Mouse (Mus musculus) heart, adult 2 months (tissue): ENCODE measurements around the gene Rdh9. TPM values are rescaled to one million over a fixed set of nuclear protein-coding genes. Genes with fewer than 3 reads are reported as not detected.
"Not testable (repeated sequence)": the region's sequence is repeated elsewhere in the genome, so short reads cannot be mapped to it uniquely, and the experiment has no call there.

Source experiments
- DNase-seq, 2 experiments: peaks; one replicate each; pipeline ENCODE4 v3.0.0; 2021
- H3K27ac ChIP-seq: fragments of 200-600 bp; 2 replicates; pipeline ENCODE4 v1.8.1; 2022
- H3K27me3 ChIP-seq: fragments of 200-500 bp; 2 replicates; pipeline ENCODE4 v1.6.1; 2012; ENCODE audit warnings: mild to moderate bottlenecking, low read length, inconsistent platforms, mixed read lengths; ENCODE audit not compliant: control insufficient read depth, insufficient read depth
- H3K36me3 ChIP-seq: fragments of 200-500 bp; 2 replicates; pipeline ENCODE4 v1.6.1; 2012; ENCODE audit warnings: low read length, inconsistent platforms; ENCODE audit not compliant: control insufficient read depth, insufficient read depth
- H3K4me1 ChIP-seq: fragments of 200-500 bp; 2 replicates; pipeline ENCODE4 v1.6.1; 2011; ENCODE audit warnings: low read length; ENCODE audit not compliant: control insufficient read depth, insufficient read depth
- H3K4me3 ChIP-seq: fragments of 200-600 bp; 2 replicates; pipeline ENCODE4 v1.8.1; 2022
- H3K79me2 ChIP-seq: fragments of 200-500 bp; replicated peaks from 2 replicates; pipeline ENCODE4 v1.6.1; 2012; ENCODE audit warnings: mild to moderate bottlenecking, inconsistent platforms, low read length, moderate library complexity, mixed read lengths; ENCODE audit not compliant: control insufficient read depth, insufficient read depth
- H3K9ac ChIP-seq: fragments of 200-500 bp; 2 replicates; pipeline ENCODE4 v1.6.1; 2012; ENCODE audit warnings: low read depth, mild to moderate bottlenecking, control low read depth, inconsistent platforms, low read length, mixed read lengths
- CTCF ChIP-seq: fragments of 200-600 bp; IDR thresholded peaks from 2 replicates; pipeline ENCODE4 v1.8.1; 2022; ENCODE audit warnings: antibody characterized with exemption, mild to moderate bottlenecking, moderate library complexity
- EP300 ChIP-seq: fragments of 200-500 bp; IDR thresholded peaks from 2 replicates; pipeline ENCODE4 v1.6.1; 2011; ENCODE audit warnings: low read depth, low read length, control low read depth; ENCODE audit not compliant: insufficient read depth
- POLR2A ChIP-seq: fragments of 200-500 bp; IDR thresholded peaks from 2 replicates; pipeline ENCODE4 v1.6.1; 2011; ENCODE audit warnings: mild to moderate bottlenecking, low read depth, low read length, control low read depth; ENCODE audit not compliant: insufficient read depth
- WGBS: fragments of 180-500 bp; shearing (Covaris S2); methylation state at CpG from one replicate; pipeline ENCODE4 v1.1.7; 2018; 5-methylcytosine and 5-hydroxymethylcytosine counted together
- intact Hi-C: fragments of 180-260 bp; cut with DNase I; formaldehyde crosslinking; loops from one replicate; pipeline ENCODE4 v1.15.1; 2025
- polyA plus RNA-seq: library from polyadenylated mRNA; depleted of rRNA; stranded (reverse); fragments of >200 nt; gene quantifications from 2 replicates; pipeline ENCODE4 v1.2.3, GENCODE M21; 2012
- total RNA-seq, 2 experiments: library from RNA; stranded (reverse); gene quantifications; 2 replicates each; pipeline ENCODE4 v1.2.3; 2021

Gene Rdh9
- total and polyA plus RNA-seq, 3 experiments = 0.20 TPM; not detected in 2

GRCm38 (mm10) chr10:127763914-127764680 is 12.1 kb upstream of the Rdh9 start:
- DNase-seq = no peak
- Histone ChIP-seq H3K9ac (no peak overlapping the region), H3K4me3 (no peak overlapping the region), H3K4me1 (no peaks in the 10 kb centered on the region), H3K79me2 (no peaks in the 10 kb centered on the region), H3K27ac (no peak overlapping the region), H3K36me3 (no peaks in the 10 kb centered on the region), H3K27me3 (no peaks in the 10 kb centered on the region)
- intact Hi-C loops = no loop called here
- no peak for TF ChIP-seq CTCF
- TF ChIP-seq EP300 = no peak
- no peak for TF ChIP-seq POLR2A
- 65% methylated on average over 12 of the region's 12 CpGs for WGBS

- intact Hi-C loops = no loop called here
- TF ChIP-seq POLR2A (no peak), EP300 (no peak), CTCF (no peak)
- H3K27ac ChIP-seq = no peak overlapping the region
- H3K4me1 ChIP-seq = no peaks in the 10 kb centered on the region
- no peaks in the 10 kb centered on the region for H3K36me3 ChIP-seq
- no peak overlapping the region for H3K4me3 ChIP-seq
- DNase-seq = no peak
- H3K27me3 ChIP-seq = no peaks in the 10 kb centered on the region
- 68% methylated on average over 1 of the region's 1 CpGs for WGBS
- no peaks in the 10 kb centered on the region for H3K79me2 ChIP-seq
- H3K9ac ChIP-seq = no peak overlapping the region
Measured at GRCm38 (mm10) chr10:127766564-127766963, 9.6 kb upstream of the Rdh9 start.

- H3K79me2 ChIP-seq, DNase-seq, H3K27ac ChIP-seq, H3K9ac ChIP-seq, H3K36me3 ChIP-seq, intact Hi-C loops, H3K27me3 ChIP-seq, H3K4me3 ChIP-seq, H3K4me1 ChIP-seq: not testable (repeated sequence)
- WGBS = 95% methylated on average over 17 of the region's 17 CpGs
Measured at GRCm38 (mm10) chr10:127782321-127782720, 6.1 kb downstream of the Rdh9 start.

- DNase-seq, H3K4me1 ChIP-seq, H3K27me3 ChIP-seq, H3K79me2 ChIP-seq, H3K36me3 ChIP-seq, H3K9ac ChIP-seq, intact Hi-C loops, H3K4me3 ChIP-seq, H3K27ac ChIP-seq: not testable (repeated sequence)
- 51% methylated on average over 1 of the region's 1 CpGs for WGBS
- peak; percentile 16 for TF ChIP-seq CTCF
Measured at GRCm38 (mm10) chr10:127785411-127785810, 9.2 kb downstream of the Rdh9 start.

- TF ChIP-seq CTCF = no peak
- TF ChIP-seq POLR2A = no peak
- no peak for TF ChIP-seq EP300
- 79% methylated on average over 1 of the region's 1 CpGs for whole genome bisulfite sequencing
- Histone ChIP-seq H3K9ac (no peak overlapping the region), H3K4me3 (no peak overlapping the region), H3K36me3 (no peaks in the 10 kb centered on the region), H3K4me1 (no peaks in the 10 kb centered on the region), H3K27me3 (no peaks in the 10 kb centered on the region), H3K27ac (no peak overlapping the region), H3K79me2 (no peaks in the 10 kb centered on the region)
- intact Hi-C loops = no loop called here
- no peak for DNase-seq
Measured at GRCm38 (mm10) chr10:127799295-127799694, 23.1 kb downstream of the Rdh9 start.

GRCm38 (mm10) chr10:127800891-127801290 is 24.7 kb downstream of the Rdh9 start, which contains the start of gene Rdh16:
TSS of gene Rdh16 (plus strand) at chr10:127801152.
- no peaks in the 10 kb centered on the region for H3K36me3 ChIP-seq
- H3K9ac ChIP-seq = no peak within 1 kb of the TSS
- H3K79me2 ChIP-seq = no peaks in the 10 kb centered on the region
- 74% methylated on average over 6 of the region's 6 CpGs for WGBS
- intact Hi-C loops = no loop called here
- no peaks in the 10 kb centered on the region for H3K27me3 ChIP-seq
- DNase-seq = no peak
- H3K27ac ChIP-seq = no peak within 1 kb of the TSS
- H3K4me3 ChIP-seq = no peak within 1 kb of the TSS
- TF ChIP-seq CTCF (no peak), EP300 (no peak), POLR2A (no peak)
- H3K4me1 ChIP-seq = no peaks in the 10 kb centered on the region
